Mouse (Mus musculus) hindbrain, embryonic 16.5 days (tissue): Measurements from ENCODE around the gene Btrc. TPM values are rescaled to one million over a fixed set of nuclear protein-coding genes. Genes with fewer than 3 reads are reported as not detected.
"Not testable (repeated sequence)": the region's sequence is repeated elsewhere in the genome, so short reads cannot be mapped to it uniquely, and the experiment has no call there.

Source experiments
- ATAC-seq: fragments of 200-750 bp; cut with Nextera tagmentation; 2 replicates; pipeline ENCODE4 v1.8.0; 2017; ENCODE audit warnings: moderate TSS enrichment, moderate library complexity
- H3K27ac ChIP-seq: fragments of 300-500 bp; sonication (generic); 2 replicates; pipeline ENCODE4 v1.5.1; 2014; ENCODE audit warnings: low read depth, mild to moderate bottlenecking, control low read depth, low read length, moderate library complexity
- H3K27me3 ChIP-seq: fragments of 300-500 bp; sonication (generic); replicated peaks from 2 replicates; pipeline ENCODE4 v1.6.1; 2014; ENCODE audit warnings: low read length; ENCODE audit not compliant: control insufficient read depth, insufficient read depth
- H3K36me3 ChIP-seq: fragments of 300-500 bp; sonication (generic); 2 replicates; pipeline ENCODE4 v1.6.1; 2014; ENCODE audit warnings: mild to moderate bottlenecking, low read length, moderate library complexity, mixed read lengths; ENCODE audit not compliant: control insufficient read depth, insufficient read depth
- H3K4me1 ChIP-seq: fragments of 300-500 bp; sonication (generic); 2 replicates; pipeline ENCODE4 v1.6.1; 2014; ENCODE audit warnings: low read depth, low read length; ENCODE audit not compliant: control insufficient read depth, insufficient read depth
- H3K4me2 ChIP-seq: fragments of 300-500 bp; sonication (generic); 2 replicates; pipeline ENCODE4 v1.6.1; 2014; ENCODE audit warnings: mild to moderate bottlenecking, low read length, control low read depth, moderate library complexity
- H3K4me3 ChIP-seq: fragments of 300-500 bp; sonication (generic); 2 replicates; pipeline ENCODE4 v1.5.1; 2014; ENCODE audit warnings: mild to moderate bottlenecking, low read length, control low read depth, moderate library complexity
- H3K9ac ChIP-seq: fragments of 300-500 bp; sonication (generic); 2 replicates; pipeline ENCODE4 v1.6.1; 2014; ENCODE audit warnings: low read depth, mild to moderate bottlenecking, control low read depth, low read length, moderate library complexity
- H3K9me3 ChIP-seq: fragments of 300-500 bp; sonication (generic); 2 replicates; pipeline ENCODE4 v1.6.1; 2014; ENCODE audit warnings: mild to moderate bottlenecking, low read length, moderate library complexity; ENCODE audit not compliant: control insufficient read depth
- WGBS: fragments of 180-500 bp; shearing (Covaris S2); extraction: QIAGEN DNeasy Blood & Tissue Kit; methylation state at CpG from one replicate; pipeline ENCODE4 v1.1.7; 2014; 5-methylcytosine and 5-hydroxymethylcytosine counted together
- polyA plus RNA-seq: library from polyadenylated mRNA; unstranded; fragments of >200 nt; fragmentation: Nextera tagmentation; extraction: Ambion mirVana; gene quantifications from 2 replicates; pipeline ENCODE4 v1.2.1, GENCODE M21; 2015

Btrc gene
- polyA plus RNA-seq, 1 experiment from 2014 or later, result 63.4 TPM

DNA sequence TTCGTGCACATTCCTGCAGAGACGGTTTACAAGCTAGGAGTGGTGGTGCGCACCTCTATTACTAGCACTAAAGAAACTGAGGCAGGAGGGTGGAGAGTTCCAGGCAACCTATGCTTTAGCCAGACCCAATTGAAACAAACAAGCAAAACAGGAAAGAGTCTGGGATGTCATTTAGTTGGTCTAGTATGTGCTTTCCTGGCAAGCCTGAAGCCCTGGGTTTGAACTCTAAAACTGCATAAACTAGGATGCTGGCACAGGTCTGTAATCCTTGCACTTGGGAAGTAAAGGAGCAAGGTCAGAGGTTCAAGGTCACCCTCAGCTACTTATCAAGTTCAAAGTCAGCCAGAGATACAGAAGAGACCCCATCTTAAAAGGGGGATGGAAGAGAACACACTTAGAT is 178.5 kb downstream of the Btrc start:
- Histone ChIP-seq H3K27me3 (peaks cover 12% of the 10 kb centered on the region), H3K9ac (peak overlapping the region; percentile 69), H3K36me3 (no peaks in the 10 kb centered on the region), H3K27ac (peak overlapping the region; percentile 77), H3K4me3 (peak overlapping the region; percentile 49), H3K9me3 (no peaks in the 10 kb centered on the region), H3K4me1 (peaks cover 21% of the 10 kb centered on the region), H3K4me2 (peak overlapping the region; percentile 84)
- no peak for ATAC-seq
- 15% methylated on average over 3 of the region's 3 CpGs for WGBS

DNA sequence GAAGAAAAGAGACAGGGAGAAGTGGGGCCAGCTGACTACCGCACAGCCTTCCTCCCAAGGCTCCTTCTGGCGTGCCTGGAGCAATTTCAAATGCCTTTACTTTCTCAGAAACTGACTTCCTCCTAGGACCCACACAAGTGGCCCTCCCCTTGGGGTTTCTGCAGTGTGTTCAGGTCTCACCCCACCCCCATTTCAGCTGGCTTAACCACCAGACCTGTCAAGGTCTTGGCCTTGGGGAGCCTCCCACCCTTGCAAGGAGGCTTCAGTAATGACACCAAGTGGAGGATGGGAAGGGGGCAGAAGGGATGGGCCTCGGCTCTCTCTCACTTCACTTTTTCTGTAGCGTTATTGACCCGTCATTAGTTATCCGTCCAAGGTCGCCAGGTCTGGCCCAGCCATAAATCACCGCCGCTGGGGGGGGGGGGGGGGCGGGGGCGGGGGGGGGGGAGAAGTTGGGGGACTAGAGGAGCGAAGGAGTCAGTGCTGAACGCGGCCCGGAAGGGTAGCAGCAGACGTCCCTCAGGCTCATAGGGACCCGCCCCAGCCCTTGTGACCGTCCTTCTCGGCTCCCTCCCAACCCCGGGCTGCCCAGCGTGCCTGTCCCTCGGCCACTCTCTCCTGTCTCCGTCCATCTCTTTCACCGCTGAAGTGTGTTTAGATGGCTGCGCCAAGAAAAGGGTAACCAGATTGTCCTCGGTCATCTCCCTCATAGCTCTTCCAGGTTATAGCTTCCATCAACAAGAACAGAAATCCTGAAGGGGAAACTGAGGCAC is 180.8 kb downstream of the Btrc start:
- Histone ChIP-seq H3K27me3 (peaks cover 16% of the 10 kb centered on the region), H3K27ac (no peak overlapping the region), H3K9me3 (no peaks in the 10 kb centered on the region), H3K9ac (peak overlapping the region; percentile 50), H3K4me3 (peak overlapping the region; percentile 35), H3K36me3 (no peaks in the 10 kb centered on the region), H3K4me1 (peaks cover 23% of the 10 kb centered on the region), H3K4me2 (peak overlapping the region; percentile 78)
- 2% methylated on average over 13 of the region's 26 CpGs for WGBS
- ATAC-seq, result no peak

DNA sequence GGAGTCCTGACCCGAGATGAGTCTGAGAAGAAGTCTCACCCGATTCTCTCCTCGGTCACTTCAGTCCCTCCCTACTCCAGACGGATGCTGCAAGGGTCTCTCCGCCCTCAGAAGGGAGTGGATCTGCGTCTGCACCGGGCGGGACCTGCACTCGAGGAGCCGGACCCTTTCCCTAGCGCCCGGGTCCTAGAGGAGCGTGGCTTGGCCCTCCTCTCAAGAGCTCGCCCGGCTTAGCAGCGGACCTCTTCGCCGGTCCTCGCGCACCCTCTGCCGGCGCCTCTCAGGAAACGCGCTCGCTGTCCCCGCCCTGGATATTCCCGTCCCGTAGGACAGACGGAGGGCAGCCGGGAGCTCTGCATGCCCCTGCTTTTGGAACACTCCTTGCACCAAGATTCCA is 181.4 kb downstream of the Btrc start:
- ATAC-seq, result peak; percentile 60
- under 1% methylated on average over 30 of the region's 30 CpGs for WGBS
- Histone ChIP-seq H3K4me3 (peak overlapping the region; percentile 35), H3K9ac (peak overlapping the region; percentile 50), H3K27ac (no peak overlapping the region), H3K27me3 (peaks cover 16% of the 10 kb centered on the region), H3K9me3 (no peaks in the 10 kb centered on the region), H3K4me1 (peaks cover 23% of the 10 kb centered on the region), H3K4me2 (peak overlapping the region; percentile 78), H3K36me3 (no peaks in the 10 kb centered on the region)

DNA sequence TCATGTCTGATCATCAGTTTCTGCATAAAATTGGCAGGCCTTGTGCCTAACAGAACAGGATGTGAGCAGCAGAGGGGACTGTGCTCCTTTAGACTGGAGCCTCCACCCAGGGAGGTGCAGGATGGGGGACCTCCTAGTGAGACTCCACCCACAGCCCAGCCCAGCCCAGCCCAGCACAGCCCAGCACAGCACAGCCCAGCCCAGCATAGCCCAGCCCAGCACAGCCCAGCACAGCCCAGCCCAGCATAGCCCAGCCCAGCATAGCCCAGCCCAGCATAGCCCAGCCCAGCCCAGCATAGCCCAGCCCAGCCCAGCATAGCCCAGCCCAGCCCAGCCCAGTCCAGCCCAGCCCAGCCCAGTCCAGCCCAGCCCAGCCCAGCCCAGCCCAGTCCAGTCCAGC is 184.7 kb downstream of the Btrc start:
- not testable (repeated sequence) for H3K9ac ChIP-seq, H3K36me3 ChIP-seq, H3K4me2 ChIP-seq, H3K9me3 ChIP-seq, H3K4me3 ChIP-seq, H3K4me1 ChIP-seq, ATAC-seq, H3K27me3 ChIP-seq, H3K27ac ChIP-seq

DNA sequence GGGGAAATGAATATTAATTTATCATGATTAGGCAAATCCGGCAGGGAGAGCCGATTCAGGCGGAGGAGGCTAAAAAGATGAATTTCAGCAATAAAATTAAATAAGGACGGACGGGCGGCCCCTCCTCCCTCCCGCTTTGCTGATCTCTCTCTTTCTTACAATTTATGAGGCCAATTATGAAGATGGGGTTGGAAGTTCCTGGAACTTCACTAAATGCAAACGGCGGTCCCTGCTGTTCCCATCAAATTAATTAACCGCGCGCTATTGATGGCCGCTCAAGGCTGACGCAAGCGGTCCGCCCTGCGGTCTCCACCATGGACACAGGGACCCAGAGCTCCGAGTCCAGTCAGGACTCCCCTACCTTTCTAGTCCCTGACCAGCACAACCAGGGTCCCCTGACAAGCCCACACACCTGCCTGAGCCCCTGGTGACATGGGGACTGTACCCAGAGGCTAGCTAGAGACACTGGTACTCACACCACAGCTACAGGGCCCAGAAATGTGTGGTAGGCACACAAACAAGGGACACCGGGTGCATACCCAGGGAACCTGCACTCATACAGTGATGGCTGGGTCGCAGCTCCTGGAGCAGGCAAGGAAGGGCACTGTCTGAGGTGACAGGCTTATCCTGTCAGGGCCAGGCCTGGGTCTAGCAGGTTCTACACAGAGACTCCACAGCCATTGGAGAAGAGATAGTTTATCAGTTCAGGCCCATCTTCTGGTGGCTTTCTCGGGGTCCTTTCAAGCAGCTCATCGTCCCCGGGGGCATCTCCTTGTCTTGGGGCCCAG is 185.8 kb downstream of the Btrc start:
- Histone ChIP-seq H3K4me3 (no peak overlapping the region), H3K9me3 (no peaks in the 10 kb centered on the region), H3K4me2 (no peak overlapping the region), H3K27me3 (peaks cover 7% of the 10 kb centered on the region), H3K4me1 (peaks cover 7% of the 10 kb centered on the region), H3K36me3 (0 out of 2 replicates have a peak, but pooled peaks cover 3% of the 10 kb centered on the region), H3K9ac (no peak overlapping the region), H3K27ac (no peak overlapping the region)
- 55% methylated on average over 23 of the region's 23 CpGs for WGBS
- no peak for ATAC-seq

DNA sequence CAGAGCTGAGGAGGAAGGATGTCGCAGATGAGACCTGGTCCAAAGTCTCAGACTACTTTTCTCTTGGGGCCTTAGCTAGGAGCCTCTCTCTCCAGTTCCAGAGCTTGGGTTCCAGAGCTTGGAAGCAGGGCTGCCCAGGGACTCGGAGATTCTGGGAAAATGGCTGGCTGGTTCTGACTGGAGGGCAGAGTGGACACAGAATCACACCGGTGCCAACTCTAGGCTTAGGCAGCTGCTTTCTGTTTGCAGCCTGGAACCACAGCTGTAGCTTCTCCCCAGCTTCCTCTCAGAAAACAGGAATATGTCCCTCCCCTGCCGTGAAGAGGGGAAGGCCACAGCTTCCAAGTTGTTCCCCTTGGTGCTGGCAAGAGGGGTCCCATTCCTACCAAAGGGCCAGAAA is 186.4 kb downstream of the Btrc start:
- Histone ChIP-seq H3K9ac (no peak overlapping the region), H3K27ac (no peak overlapping the region), H3K4me1 (peaks cover 2% of the 10 kb centered on the region; the same call in 1 of the 2 replicates), H3K4me2 (no peak overlapping the region), H3K4me3 (no peak overlapping the region), H3K36me3 (peaks cover 6% of the 10 kb centered on the region; the same call in 1 of the 2 replicates), H3K9me3 (no peaks in the 10 kb centered on the region), H3K27me3 (peaks cover 7% of the 10 kb centered on the region)
- WGBS, result 63% methylated on average over 4 of the region's 4 CpGs
- no peak for ATAC-seq

DNA sequence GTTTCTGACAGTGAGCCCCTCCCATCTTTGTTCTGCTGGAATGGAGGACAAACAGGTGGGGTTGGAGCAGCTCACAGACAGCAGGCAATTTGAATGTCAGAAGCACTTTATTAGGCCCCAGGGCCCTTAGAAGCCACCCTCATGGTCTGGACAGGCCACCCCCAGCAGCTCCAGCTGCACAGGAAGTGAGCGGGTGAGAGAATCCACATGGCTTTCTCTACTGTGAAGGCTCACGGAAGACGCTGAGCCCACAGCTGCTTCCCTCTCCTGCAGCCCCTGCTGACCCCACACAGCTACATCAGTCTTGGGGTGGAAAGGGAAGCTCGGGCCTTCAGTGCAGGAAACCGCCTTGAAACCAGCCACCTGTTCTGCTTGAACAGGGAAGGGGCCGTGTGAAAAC is 188.7 kb downstream of the Btrc start:
- no peak overlapping the region for H3K4me2 ChIP-seq
- no peak overlapping the region for H3K27ac ChIP-seq
- 81% methylated on average over 6 of the region's 6 CpGs for WGBS
- H3K36me3 ChIP-seq, result peaks cover 6% of the 10 kb centered on the region; the same call in 1 of the 2 replicates
- H3K9me3 ChIP-seq, result no peaks in the 10 kb centered on the region
- H3K27me3 ChIP-seq, result peaks cover 3% of the 10 kb centered on the region; the same call in 1 of the 2 replicates
- H3K4me1 ChIP-seq, result peaks cover 2% of the 10 kb centered on the region; the same call in 1 of the 2 replicates
- ATAC-seq, result no peak
- H3K4me3 ChIP-seq, result no peak overlapping the region
- H3K9ac ChIP-seq, result no peak overlapping the region

DNA sequence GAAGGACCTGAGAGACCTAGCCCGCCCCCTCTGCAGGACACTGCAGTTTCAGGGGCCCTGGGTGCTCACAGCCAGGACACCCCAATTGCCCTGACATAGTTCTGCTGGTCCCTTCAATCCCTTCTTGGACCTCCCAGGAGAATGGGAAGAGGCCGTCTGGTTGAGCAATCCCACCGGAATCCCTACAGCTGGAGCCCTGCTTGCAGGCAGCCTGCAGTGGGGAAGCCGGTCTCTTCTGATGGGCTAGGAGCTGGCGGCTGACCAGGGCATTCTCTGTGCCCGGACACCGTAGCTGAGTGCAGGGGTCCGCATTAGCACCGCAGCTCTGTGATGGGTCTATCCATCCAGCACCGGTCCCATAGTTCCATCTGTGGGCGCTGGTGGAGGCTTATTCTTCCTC is 190.6 kb downstream of the Btrc start:
- H3K27ac ChIP-seq, result no peak overlapping the region
- H3K36me3 ChIP-seq, result peaks cover 6% of the 10 kb centered on the region; the same call in 1 of the 2 replicates
- WGBS, result 94% methylated on average over 11 of the region's 11 CpGs
- no peak for ATAC-seq
- H3K27me3 ChIP-seq, result no peaks in the 10 kb centered on the region
- H3K9me3 ChIP-seq, result no peaks in the 10 kb centered on the region
- no peak overlapping the region for H3K9ac ChIP-seq
- no peak overlapping the region for H3K4me3 ChIP-seq
- no peak overlapping the region for H3K4me2 ChIP-seq
- H3K4me1 ChIP-seq, result no peaks in the 10 kb centered on the region; the same call in 1 of the 2 replicates
